Mouse (Mus musculus) liver, adult 2 months (tissue): ENCODE results near the gene Med27.

ENCODE experiments used
- CTCF ChIP-seq: fragments of 200-500 bp; IDR thresholded peaks from 2 replicates; pipeline ENCODE4 v1.5.1; 2011; ENCODE audit warnings: low read depth, low read length, control low read depth
- POLR2A ChIP-seq: fragments of 200-500 bp; IDR thresholded peaks from 2 replicates; pipeline ENCODE4 v1.6.1; 2011; ENCODE audit warnings: low read length, control low read depth; ENCODE audit not compliant: insufficient read depth; ENCODE audit errors: extremely low read depth

DNA sequence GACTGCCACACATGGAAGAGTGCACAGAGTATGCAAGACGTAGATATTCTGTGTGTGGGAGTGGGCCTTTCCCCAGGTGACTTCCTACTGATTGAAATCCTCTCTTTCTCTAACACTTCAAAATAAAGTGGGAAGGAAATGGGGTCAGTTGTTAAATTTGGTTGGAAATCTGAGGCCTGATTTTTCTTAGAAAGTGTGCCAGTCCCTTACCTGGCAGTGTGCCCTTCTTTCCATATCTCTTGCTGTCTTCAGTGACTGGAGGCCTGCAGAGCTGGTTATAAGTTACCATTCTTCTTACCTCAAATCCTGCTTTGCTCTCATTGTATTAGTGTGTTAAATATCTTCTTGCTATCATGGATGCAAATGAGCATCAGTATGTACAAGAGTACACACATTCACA lies 92.4 kb downstream of the Med27 start:
- no peak for TF ChIP-seq CTCF
- no peak for TF ChIP-seq POLR2A
